Mouse (Mus musculus) gastrocnemius, postnatal 10 days (tissue): Measurements from ENCODE around the gene Rnaseh2a. TPM values are rescaled to one million over a fixed set of nuclear protein-coding genes. Genes with fewer than 3 reads are reported as not detected.
"Not testable (repeated sequence)": the region's sequence is repeated elsewhere in the genome, so short reads cannot be mapped to it uniquely, and the experiment has no call there.

Source experiments
- DNase-seq: peaks from one replicate; pipeline ENCODE4 v3.0.0; 2021; ENCODE audit warnings: mixed read lengths
- total RNA-seq, 2 experiments: library from RNA; stranded (reverse); gene quantifications; 2 replicates each; pipeline ENCODE4 v1.2.3; 2021

Rnaseh2a gene
- total RNA-seq, 2 experiments from 2014 or later: 26.7 to 36.8 TPM

GRCm38 (mm10) chr8:84933767-84934559 is 35.6 kb downstream of the Rnaseh2a start:
- no peak for DNase-seq

DNA sequence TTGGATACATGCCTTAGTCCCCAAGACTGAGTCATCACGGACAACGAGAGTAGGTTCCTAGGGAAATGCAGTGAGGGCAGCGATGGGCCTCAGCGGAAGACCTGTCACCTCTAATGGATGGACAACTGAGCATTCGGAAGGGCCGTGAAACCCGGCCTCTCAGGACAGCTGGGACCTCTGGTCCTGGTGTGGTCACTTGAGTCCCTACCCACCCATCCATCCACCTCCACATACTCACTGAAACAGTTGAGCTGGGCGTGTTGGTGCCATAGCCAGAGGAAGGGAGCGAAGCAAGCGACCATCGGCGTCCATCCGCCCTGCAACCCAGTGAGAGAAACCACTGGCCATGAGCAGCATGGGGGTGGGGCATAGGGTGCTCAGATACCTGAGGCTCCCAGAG is 39.0 kb downstream of the Rnaseh2a start:
- DNase-seq: no peak

DNA sequence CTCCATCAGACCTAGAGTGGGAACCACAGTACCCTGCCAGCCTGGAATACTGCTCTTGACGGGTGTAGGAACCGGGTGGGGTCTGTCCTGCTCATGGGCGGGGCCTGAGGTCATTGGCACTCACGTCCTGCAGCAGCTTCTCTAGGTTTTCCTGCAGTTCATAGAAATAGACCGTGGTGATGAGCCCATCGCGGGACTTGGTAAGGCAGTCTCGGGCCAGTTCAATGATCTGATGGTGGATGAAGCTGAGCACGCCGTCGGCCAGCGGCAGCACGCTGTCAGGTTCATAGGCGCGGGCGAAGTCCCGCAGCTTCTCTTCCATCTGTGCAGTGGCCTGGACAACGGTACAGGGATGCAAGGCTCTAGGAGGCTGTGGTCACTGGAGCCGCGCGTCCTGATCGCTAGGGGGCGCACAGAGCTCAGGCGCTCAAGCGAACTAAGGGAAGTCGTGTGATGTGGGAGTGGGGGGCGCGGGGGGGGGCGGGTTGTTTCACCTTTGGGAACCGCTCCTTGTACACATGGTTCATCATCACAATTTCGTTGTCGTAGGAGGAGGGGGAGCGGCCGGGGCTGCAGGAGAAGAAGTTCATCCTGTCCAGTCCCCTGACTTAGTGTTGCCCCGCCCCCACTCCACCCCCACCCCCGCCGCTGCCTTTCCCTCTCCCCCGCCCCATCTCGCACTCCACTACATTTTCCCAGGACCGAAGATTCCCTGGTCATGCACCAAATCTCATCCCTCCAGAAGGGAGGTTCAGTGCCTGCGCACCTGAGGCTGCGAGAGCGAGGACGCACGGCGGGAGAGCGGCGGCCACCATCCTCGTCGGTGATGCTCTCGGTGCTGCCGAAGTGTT is 40.9 kb downstream of the Rnaseh2a start:
- DNase-seq: peak; percentile 74

- no peak for DNase-seq
Measured at GRCm38 (mm10) chr8:84927513-84927912, 42.1 kb downstream of the Rnaseh2a start.

DNA sequence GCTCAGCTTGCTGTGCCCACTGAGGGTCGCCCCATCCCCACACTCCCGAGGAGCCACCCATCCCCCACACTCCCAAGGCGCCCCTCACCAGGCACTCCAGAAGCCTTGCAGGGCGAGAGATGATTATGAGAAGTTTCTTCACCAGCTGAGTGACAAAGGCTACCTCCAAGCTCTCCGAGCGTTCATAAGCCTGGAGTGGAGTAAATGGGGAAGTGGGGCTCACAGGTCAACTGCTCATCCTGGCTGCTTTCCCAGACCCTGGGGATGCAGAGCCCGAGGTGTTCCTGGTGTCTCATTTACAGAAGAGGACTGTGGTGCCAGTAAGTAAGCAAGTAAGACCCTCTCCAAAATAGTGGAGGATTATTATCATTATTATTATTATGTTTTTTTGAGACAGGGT is 44.0 kb downstream of the Rnaseh2a start:
- no peak for DNase-seq

- no peak for DNase-seq
Measured at GRCm38 (mm10) chr8:84921596-84921995, 48.0 kb downstream of the Rnaseh2a start.

- DNase-seq: no peak
Measured at GRCm38 (mm10) chr8:84918646-84919045, 50.9 kb downstream of the Rnaseh2a start.

GRCm38 (mm10) chr8:84917781-84918180 is 51.8 kb downstream of the Rnaseh2a start:
- DNase-seq: no peak

DNA sequence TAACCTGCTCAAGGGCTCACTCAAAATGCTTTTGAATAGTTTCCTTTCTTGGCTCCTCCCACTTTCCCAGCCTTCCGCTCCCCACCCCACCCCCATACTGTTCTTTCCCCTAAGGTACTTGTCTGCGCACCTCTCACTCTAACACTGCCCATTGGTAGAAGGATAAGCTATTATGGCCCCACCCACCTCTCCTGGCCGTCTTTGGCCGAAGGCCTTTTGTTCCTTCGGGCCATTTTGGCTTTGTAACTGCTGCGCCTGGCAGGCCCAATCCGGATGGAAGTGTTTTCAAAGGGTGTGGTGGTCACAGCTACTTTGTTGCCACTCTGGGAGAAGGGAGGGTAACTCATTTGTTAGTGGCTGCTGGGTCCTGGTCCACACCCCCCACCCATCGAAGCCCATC is 54.3 kb downstream of the Rnaseh2a start:
- no peak for DNase-seq

GRCm38 (mm10) chr8:84913960-84914359 is 55.6 kb downstream of the Rnaseh2a start:
- no peak for DNase-seq

DNA sequence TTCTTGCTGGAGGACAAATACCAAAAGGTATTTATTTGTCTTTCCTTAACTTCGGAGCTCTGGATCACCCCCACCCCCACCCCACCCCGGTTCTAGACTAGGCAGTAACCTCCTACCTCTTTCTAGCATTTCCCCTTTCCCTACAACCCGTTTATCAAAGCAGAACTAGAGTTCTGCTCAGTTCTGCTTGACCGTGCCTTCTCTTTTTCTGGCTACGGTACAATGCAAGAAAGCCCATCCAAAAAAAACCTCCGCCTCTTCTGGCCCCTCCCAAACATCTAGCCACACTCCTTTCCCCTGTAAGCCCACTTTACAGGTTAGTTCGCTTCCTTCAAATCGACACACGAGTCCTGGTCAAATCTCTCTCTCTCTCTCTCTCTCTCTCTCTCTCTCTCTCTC is 56.1 kb downstream of the Rnaseh2a start:
- DNase-seq: no peak

- DNase-seq: no peak
Measured at GRCm38 (mm10) chr8:84912895-84913501, 56.6 kb downstream of the Rnaseh2a start.

GRCm38 (mm10) chr8:84912391-84912790 is 57.2 kb downstream of the Rnaseh2a start:
- no peak for DNase-seq

DNA sequence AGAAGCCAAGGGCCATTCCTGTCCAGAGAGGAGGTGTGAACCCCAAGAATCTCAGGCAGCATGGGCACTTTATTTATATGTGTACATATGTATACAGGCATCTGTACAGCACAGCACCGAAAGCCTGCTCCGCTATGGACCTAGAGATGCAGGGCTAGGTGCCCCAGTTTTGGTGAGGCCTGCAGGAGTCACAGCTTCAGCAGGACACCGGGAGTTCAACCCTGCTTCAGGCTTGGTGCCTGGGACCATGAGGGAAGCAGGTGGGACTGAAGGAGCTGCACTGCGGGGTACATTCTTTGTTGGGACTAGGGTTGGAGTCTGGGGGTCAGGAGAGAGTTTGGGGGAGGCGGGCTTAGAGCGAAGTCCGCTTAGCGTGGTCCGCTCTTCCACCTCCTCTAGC is 57.7 kb downstream of the Rnaseh2a start:
- DNase-seq: no peak

DNA sequence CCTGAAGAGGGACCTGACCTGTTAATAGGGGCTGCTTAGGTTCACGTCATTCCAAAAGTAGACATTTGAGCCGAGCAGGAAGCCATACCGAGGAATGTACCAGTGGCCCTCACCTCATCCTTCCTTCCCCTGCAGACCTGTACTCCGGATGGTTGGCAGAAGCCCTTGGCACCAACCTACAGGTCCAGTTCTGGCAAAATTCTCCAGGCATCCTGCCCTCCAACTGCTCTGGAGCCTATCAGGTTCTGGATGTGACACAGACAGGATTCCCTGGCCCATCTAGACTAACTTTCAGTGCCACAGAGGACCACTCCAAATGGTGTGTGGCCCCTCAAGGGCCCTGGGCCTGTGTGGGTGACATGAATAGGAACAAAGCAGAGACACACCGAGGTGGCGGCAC is 59.0 kb downstream of the Rnaseh2a start:
- no peak for DNase-seq

- no peak for DNase-seq
Measured at GRCm38 (mm10) chr8:84909949-84910348, 59.6 kb downstream of the Rnaseh2a start.

DNA sequence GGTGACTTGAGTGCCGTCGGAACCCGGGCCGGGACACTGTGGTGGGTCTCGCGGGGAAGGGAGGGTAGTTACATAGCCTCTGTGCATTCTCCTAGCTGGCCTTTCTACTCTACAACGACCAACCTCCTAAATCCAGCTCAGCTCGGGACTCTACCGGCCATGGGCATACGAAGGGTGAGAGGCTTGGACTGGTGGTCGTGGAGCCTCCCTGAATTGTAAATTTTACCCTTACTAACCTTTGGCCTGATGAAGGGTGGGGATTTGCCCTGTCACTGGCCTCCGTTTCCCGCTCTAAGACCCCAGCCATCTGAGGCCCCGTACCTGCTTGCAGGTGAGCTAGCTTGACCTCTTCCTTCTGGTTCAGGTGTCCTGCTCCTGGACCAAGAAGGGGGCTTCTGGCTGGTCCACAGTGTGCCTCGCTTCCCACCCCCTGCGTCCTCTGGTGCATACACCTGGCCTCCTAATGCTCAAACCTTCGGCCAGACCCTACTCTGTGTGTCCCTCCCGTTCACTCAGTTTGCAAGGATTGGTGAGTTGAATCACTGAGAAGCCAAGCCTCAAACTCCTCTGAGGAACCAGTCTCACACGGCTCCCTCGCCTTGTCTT is 60.3 kb downstream of the Rnaseh2a start:
- DNase-seq: no peak

- DNase-seq: peak; percentile 94
Measured at GRCm38 (mm10) chr8:84908421-84909161, 61.0 kb downstream of the Rnaseh2a start, which contains the start of gene Dnase2a. TSS of gene Dnase2a (plus strand) at chr8:84908560.

GRCm38 (mm10) chr8:84907979-84908378 is 61.6 kb downstream of the Rnaseh2a start:
- not testable (repeated sequence) for DNase-seq

GRCm38 (mm10) chr8:84907493-84907892 is 62.1 kb downstream of the Rnaseh2a start:
- no peak for DNase-seq

GRCm38 (mm10) chr8:84907037-84907436 is 62.5 kb downstream of the Rnaseh2a start:
- DNase-seq: no peak
